Mouse (Mus musculus) CH12.LX (cell line): ENCODE measurements around the gene Agtr2. TPM values are rescaled to one million over a fixed set of nuclear protein-coding genes. Genes with fewer than 3 reads are reported as not detected.

Experiments
- DNase-seq: peaks from one replicate; pipeline ENCODE4 v3.0.0-alpha.2; 2013; ENCODE audit errors: extremely low read depth
- H3K27ac ChIP-seq: 2 replicates; pipeline ENCODE4 v1.5.1; 2012; ENCODE audit warnings: low read depth, mild to moderate bottlenecking, control low read depth, moderate library complexity; ENCODE audit not compliant: insufficient read depth
- H3K27me3 ChIP-seq: replicated peaks from 2 replicates; pipeline ENCODE3; 2012; ENCODE audit warnings: inconsistent platforms
- H3K36me3 ChIP-seq, 2 experiments: replicated peaks in 1 of 2; 2 replicates each; pipeline versions ENCODE3 to v1.6.1; 2012; ENCODE audit warnings: inconsistent platforms in 1 of 2, low read length in 1 of 2, mild to moderate bottlenecking in 1 of 2, mixed read lengths in 1 of 2, moderate library complexity in 1 of 2; ENCODE audit not compliant: control insufficient read depth in 1 of 2, insufficient read depth in 1 of 2
- H3K4me1 ChIP-seq, 2 experiments: 2 replicates each; pipeline ENCODE4 v1.6.1; 2012; ENCODE audit warnings: inconsistent platforms in 1 of 2, moderate library complexity in 1 of 2; ENCODE audit not compliant: insufficient read depth in 2 of 2, control insufficient read depth in 1 of 2
- H3K4me2 ChIP-seq: 2 replicates; pipeline ENCODE4 v1.6.1; 2012; ENCODE audit warnings: low read depth, mild to moderate bottlenecking, control low read depth; ENCODE audit not compliant: poor library complexity, insufficient read depth, severe bottlenecking
- H3K4me3 ChIP-seq, 3 experiments: fragments of 150-350 bp in 1 of 3; sonication (generic) in 1 of 3; replicated peaks in 1 of 3; 2 replicates each; pipeline versions ENCODE3 to v1.5.1; 2011 to 2012; ENCODE audit warnings: low read depth in 2 of 3, low read length in 2 of 3, mild to moderate bottlenecking in 2 of 3, moderate library complexity in 2 of 3, control low read depth in 1 of 3, improper control_type of control experiment in 1 of 3, inconsistent platforms in 1 of 3, mixed read lengths in 1 of 3; ENCODE audit not compliant: poor library complexity in 1 of 3
- H3K79me2 ChIP-seq: replicated peaks from 2 replicates; pipeline ENCODE4 v1.6.1; 2012; ENCODE audit warnings: mild to moderate bottlenecking, moderate library complexity; ENCODE audit not compliant: control insufficient read depth, poor library complexity, insufficient read depth, severe bottlenecking; ENCODE audit errors: extremely low read depth
- H3K9ac ChIP-seq: 2 replicates; pipeline ENCODE4 v1.6.1; 2012; ENCODE audit warnings: low read depth, mild to moderate bottlenecking, control low read depth, moderate library complexity; ENCODE audit not compliant: insufficient read depth
- H3K9me3 ChIP-seq: replicated peaks from 2 replicates; pipeline ENCODE3; 2012; ENCODE audit warnings: low read length, inconsistent platforms, mixed read lengths
- CHD1 ChIP-seq: IDR thresholded peaks from 2 replicates; pipeline ENCODE4 v1.6.1; 2012; ENCODE audit warnings: low read depth, low read length, improper control_type of control experiment, inconsistent platforms
- CTCF ChIP-seq, 2 experiments: IDR thresholded peaks in 1 of 2; conservative IDR thresholded peaks in 1 of 2; 2 replicates each; pipeline ENCODE4 v1.5.1; 2011 to 2012; ENCODE audit warnings: low read depth in 2 of 2, low read length in 2 of 2, improper control_type of control experiment in 1 of 2, inconsistent platforms in 1 of 2, mild to moderate bottlenecking in 1 of 2, moderate library complexity in 1 of 2
- ELF1 ChIP-seq: IDR thresholded peaks from 2 replicates; pipeline ENCODE4 v1.6.1; 2014; ENCODE audit warnings: low read depth, mild to moderate bottlenecking, inconsistent platforms, low read length, improper control_type of control experiment
- EP300 ChIP-seq: IDR thresholded peaks from 2 replicates; pipeline ENCODE4 v1.6.1; 2011; ENCODE audit warnings: low read length, improper control_type of control experiment
- ETS1 ChIP-seq: conservative IDR thresholded peaks from 2 replicates; pipeline ENCODE4 v1.6.1; 2012; ENCODE audit warnings: low read depth, mild to moderate bottlenecking, inconsistent platforms, low read length, improper control_type of control experiment, moderate library complexity
- HCFC1 ChIP-seq: IDR thresholded peaks from 2 replicates; pipeline ENCODE4 v1.6.1; 2012; ENCODE audit warnings: low read depth, mild to moderate bottlenecking, inconsistent platforms, low read length, improper control_type of control experiment
- IRF4 ChIP-seq: IDR thresholded peaks from 2 replicates; pipeline ENCODE4 v1.6.1; 2014; ENCODE audit warnings: low read depth, mild to moderate bottlenecking, inconsistent platforms, low read length, improper control_type of control experiment
- JUN ChIP-seq: IDR thresholded peaks from 2 replicates; pipeline ENCODE4 v1.6.1; 2011; ENCODE audit warnings: low read depth, mild to moderate bottlenecking, low read length, improper control_type of control experiment, moderate library complexity; ENCODE audit not compliant: insufficient read depth
- JUND ChIP-seq: conservative IDR thresholded peaks from 2 replicates; pipeline ENCODE4 v1.6.1; 2011; ENCODE audit warnings: low read depth, low read length, improper control_type of control experiment
- MAFK ChIP-seq: IDR thresholded peaks from 2 replicates; pipeline ENCODE4 v1.6.1; 2011; ENCODE audit warnings: low read length, improper control_type of control experiment; ENCODE audit not compliant: insufficient replicate concordance
- MAX ChIP-seq: IDR thresholded peaks from 2 replicates; pipeline ENCODE4 v1.6.1; 2011; ENCODE audit warnings: low read length, improper control_type of control experiment
- MEF2A ChIP-seq: IDR thresholded peaks from 2 replicates; pipeline ENCODE4 v1.6.1; 2014; ENCODE audit warnings: low read depth, mild to moderate bottlenecking, inconsistent platforms, low read length, improper control_type of control experiment, borderline replicate concordance
- MXI1 ChIP-seq: IDR thresholded peaks from 2 replicates; pipeline ENCODE4 v1.6.1; 2011; ENCODE audit warnings: mild to moderate bottlenecking, low read depth, low read length, improper control_type of control experiment
- MYC ChIP-seq: IDR thresholded peaks from 2 replicates; pipeline ENCODE4 v1.6.1; 2011; ENCODE audit warnings: low read depth, mild to moderate bottlenecking, improper control_type of control experiment, low read length
- NRF1 ChIP-seq: IDR thresholded peaks from 2 replicates; pipeline ENCODE4 v1.6.1; 2014; ENCODE audit warnings: low read depth, mild to moderate bottlenecking, inconsistent platforms, low read length, improper control_type of control experiment, moderate library complexity
- POLR2A ChIP-seq: IDR thresholded peaks from 2 replicates; pipeline ENCODE4 v1.6.1; 2011; ENCODE audit warnings: low read depth, mild to moderate bottlenecking, improper control_type of control experiment, low read length
- POLR2AphosphoS2 ChIP-seq: IDR thresholded peaks from 2 replicates; pipeline ENCODE4 v1.6.1; 2011; ENCODE audit warnings: low read depth, low read length, improper control_type of control experiment
- RAD21 ChIP-seq: IDR thresholded peaks from 2 replicates; pipeline ENCODE4 v1.6.1; 2011; ENCODE audit warnings: low read depth, mild to moderate bottlenecking, low read length, improper control_type of control experiment, moderate library complexity
- RCOR1 ChIP-seq: conservative IDR thresholded peaks from 2 replicates; pipeline ENCODE4 v1.6.1; 2012; ENCODE audit warnings: low read depth, mild to moderate bottlenecking, inconsistent platforms, low read length, improper control_type of control experiment
- SMC3 ChIP-seq: IDR thresholded peaks from 2 replicates; pipeline ENCODE4 v1.6.1; 2011; ENCODE audit warnings: low read depth, low read length, improper control_type of control experiment
- TBP ChIP-seq: conservative IDR thresholded peaks from 2 replicates; pipeline ENCODE4 v1.6.1; 2011; ENCODE audit warnings: low read depth, low read length, improper control_type of control experiment
- TCF12 ChIP-seq: IDR thresholded peaks from 2 replicates; pipeline ENCODE4 v1.6.1; 2014; ENCODE audit warnings: low read depth, mild to moderate bottlenecking, inconsistent platforms, low read length, improper control_type of control experiment
- UBTF ChIP-seq: IDR thresholded peaks from 2 replicates; pipeline ENCODE4 v1.6.1; 2012; ENCODE audit warnings: low read depth, mild to moderate bottlenecking, inconsistent platforms, low read length, improper control_type of control experiment, moderate library complexity
- ZC3H11A ChIP-seq: IDR thresholded peaks from 2 replicates; pipeline ENCODE4 v1.6.1; 2012; ENCODE audit warnings: low read depth, mild to moderate bottlenecking, inconsistent platforms, low read length, improper control_type of control experiment
- ZKSCAN1 ChIP-seq: IDR thresholded peaks from 2 replicates; pipeline ENCODE4 v1.6.1; 2012; ENCODE audit warnings: low read depth, inconsistent platforms, low read length, improper control_type of control experiment, borderline replicate concordance
- ZMIZ1 ChIP-seq: IDR thresholded peaks from 2 replicates; pipeline ENCODE4 v1.6.1; 2012; ENCODE audit warnings: low read depth, mild to moderate bottlenecking, inconsistent platforms, low read length, improper control_type of control experiment
- ZNF384 ChIP-seq: IDR thresholded peaks from 2 replicates; pipeline ENCODE4 v1.6.1; 2012; ENCODE audit warnings: low read depth, low read length, improper control_type of control experiment, inconsistent platforms
- dilution Hi-C: fragments of 300-500 bp; cut with MboI; formaldehyde crosslinking; loops from 2 replicates; pipeline ENCODE4 v1.14.3; 2020; ENCODE audit warnings: low sequenced_read_pairs; ENCODE audit not compliant: extremely low pct_unique_long_range_greater_than_20kb, extremely low pct_ligation_motif_present
- in situ Hi-C: fragments of 300-500 bp; cut with MboI; formaldehyde crosslinking; loops from 3 replicates; pipeline ENCODE4 v1.14.3; 2019; ENCODE audit warnings: low sequenced_read_pairs, low pct_ligation_motif_present, low pct_unique_long_range_greater_than_20kb, mixed read lengths
- polyA plus RNA-seq: library from polyadenylated mRNA; unstranded; fragments of >175 nt; gene quantifications from 2 replicates; pipeline ENCODE4 v1.2.1, GENCODE M21; 2012; ENCODE audit warnings: low read depth; ENCODE audit not compliant: insufficient read length
- total RNA-seq, 2 experiments: library from RNA; depleted of rRNA; stranded (reverse); fragments of 300-350 nt in 1 of 2; fragments of >200 nt in 1 of 2; gene quantifications; 2 replicates each; pipeline ENCODE4 v1.2.3; 2012 to 2014

The Agtr2 gene
- total and polyA plus RNA-seq, 3 experiments: not detected

DNA sequence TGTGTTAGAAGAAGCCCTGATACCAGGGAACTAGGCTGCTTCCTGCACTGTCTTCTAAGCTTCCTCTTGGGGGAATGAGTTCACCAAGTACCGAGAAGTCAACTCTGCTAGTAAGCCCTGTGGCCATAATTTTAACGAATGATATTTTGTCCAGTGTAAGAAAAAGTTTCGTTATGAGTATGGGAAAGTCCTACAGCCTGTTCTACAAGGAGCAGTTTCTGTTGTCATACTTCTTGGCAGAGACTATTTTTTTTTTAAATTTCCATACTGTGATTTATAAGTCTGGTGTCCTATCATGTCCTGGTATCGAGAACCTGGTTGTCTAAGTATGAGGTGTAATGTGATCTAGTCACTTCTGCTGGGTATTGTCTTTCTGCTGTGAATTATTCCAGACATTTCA is 38.2 kb downstream of the Agtr2 start:
- H3K9ac ChIP-seq: no peak overlapping the region
- TF ChIP-seq NRF1 (no peak), TCF12 (no peak), MEF2A (no peak), JUN (peak; percentile 21; the same call in 1 of the 2 replicates), JUND (peak; percentile 62), RAD21 (no peak), RCOR1 (no peak), UBTF (no peak), SMC3 (no peak), ELF1 (no peak), ETS1 (no peak), MYC (no peak), ZKSCAN1 (no peak), CHD1 (no peak), ZNF384 (peak; percentile 82), MAX (no peak), ZC3H11A (no peak), POLR2AphosphoS2 (no peak), MXI1 (no peak), EP300 (peak; percentile 64), MAFK (no peak), POLR2A (no peak), IRF4 (peak; percentile 82), TBP (no peak), ZMIZ1 (no peak), HCFC1 (no peak), CTCF (conservative IDR thresholded peaks at IDR 0.05 in 1 of 2, IDR thresholded peaks at IDR 0.05 in 1 of 2; ENCODE audit: low read depth in 2 of 2, low read length in 2 of 2) (no peak)
- H3K79me2 ChIP-seq: no peaks in the 10 kb centered on the region
- no peak overlapping the region for H3K4me3 ChIP-seq
- no peaks in the 10 kb centered on the region for H3K4me1 ChIP-seq
- in situ Hi-C loops: no loop called here
- no peaks in the 10 kb centered on the region for H3K27me3 ChIP-seq
- DNase-seq: peak; percentile 7
- no peaks in the 10 kb centered on the region for H3K36me3 ChIP-seq
- H3K27ac ChIP-seq: no peak overlapping the region
- no peak overlapping the region for H3K4me2 ChIP-seq
- no peaks in the 10 kb centered on the region for H3K9me3 ChIP-seq
- dilution Hi-C loops: no loop called here

Other genes with a start within 250 kb of the Agtr2 start
- gene Slc6a14, start 230.4 kb downstream of the Agtr2 start, total RNA-seq (2012; rRNA removed): not detected in 2 replicates
- not detected in 2 replicates for gene Slc6a14, start 230.4 kb downstream of the Agtr2 start, total RNA-seq (2014; rRNA removed)
- gene Slc6a14, start 230.4 kb downstream of the Agtr2 start, polyA plus RNA-seq: not detected in 2 replicates